Mouse (Mus musculus) embryonic fibroblast, embryonic 13.5 days (primary cell): ENCODE data around the gene Rtn1. TPM values are rescaled to one million over a fixed set of nuclear protein-coding genes. Genes with fewer than 3 reads are reported as not detected.

ENCODE experiments used
- H3K27ac ChIP-seq: 2 replicates; pipeline ENCODE4 v1.5.1; 2012; ENCODE audit warnings: low read length, control low read depth, inconsistent platforms; ENCODE audit not compliant: insufficient read depth
- H3K4me1 ChIP-seq: 2 replicates; pipeline ENCODE4 v1.6.1; 2011; ENCODE audit warnings: low read length; ENCODE audit not compliant: control insufficient read depth, insufficient read depth
- H3K4me3 ChIP-seq: 2 replicates; pipeline ENCODE4 v1.5.1; 2011; ENCODE audit warnings: mild to moderate bottlenecking, control low read depth, low read length; ENCODE audit not compliant: insufficient read depth
- CTCF ChIP-seq: IDR thresholded peaks from 2 replicates; pipeline ENCODE4 v1.5.1; 2011; ENCODE audit warnings: mild to moderate bottlenecking, control low read depth, low read length, moderate library complexity, borderline replicate concordance; ENCODE audit not compliant: insufficient read depth
- POLR2A ChIP-seq: IDR thresholded peaks from 2 replicates; pipeline ENCODE4 v1.6.1; 2011; ENCODE audit warnings: low read depth, mild to moderate bottlenecking, control low read depth, low read length, moderate library complexity
- polyA plus RNA-seq: library from polyadenylated mRNA; stranded (reverse); fragments of >200 nt; gene quantifications from 2 replicates; pipeline ENCODE4 v1.2.4, GENCODE M21; 2011; ENCODE audit warnings: low read depth; ENCODE audit not compliant: missing spikeins, insufficient read length

Rtn1 gene
- polyA plus RNA-seq, 1 experiment = 0.90 TPM

DNA sequence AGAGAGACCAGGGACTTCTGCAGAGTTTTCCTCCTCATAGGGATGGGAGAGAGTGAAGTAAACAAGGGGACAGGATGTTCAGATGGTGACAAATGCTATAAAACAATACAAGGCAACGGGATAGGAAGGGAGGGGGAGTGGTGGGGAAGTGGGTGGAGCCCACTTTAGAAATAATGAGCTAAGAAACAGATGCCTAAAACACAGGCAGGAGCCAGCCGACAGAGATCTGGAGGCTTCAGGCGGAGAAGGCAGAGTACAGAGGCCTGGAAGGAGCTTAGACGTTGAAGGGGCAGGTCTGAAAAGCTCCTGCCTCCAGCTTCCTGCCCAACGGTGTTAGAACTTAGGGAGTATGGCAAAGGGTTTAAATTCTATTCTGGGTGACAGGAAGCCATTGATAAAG, 195.3 kb downstream of the Rtn1 start:
- H3K4me3 ChIP-seq = no peak overlapping the region
- TF ChIP-seq CTCF (no peak), POLR2A (no peak)
- no peak overlapping the region for H3K27ac ChIP-seq
- H3K4me1 ChIP-seq = no peaks in the 10 kb centered on the region

DNA sequence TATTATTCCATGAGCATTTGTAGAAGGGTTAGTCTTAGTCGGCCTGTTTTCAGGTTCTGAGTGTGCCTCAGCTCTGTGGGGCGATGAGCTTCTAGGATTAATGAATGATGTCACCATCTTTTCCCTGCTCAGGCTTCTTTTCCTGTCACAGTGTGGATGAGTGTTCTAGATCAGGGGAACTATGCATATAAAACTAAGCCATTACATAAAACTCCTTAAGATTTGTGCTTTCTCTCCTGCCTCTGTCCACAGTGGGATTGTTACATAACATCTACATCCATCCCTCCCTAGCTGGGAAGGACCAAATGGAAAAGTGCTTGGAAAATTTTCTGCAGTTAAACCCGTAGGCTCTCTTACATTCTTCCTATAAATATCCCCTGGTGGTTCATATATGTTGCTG, 208.0 kb downstream of the Rtn1 start:
- H3K4me1 ChIP-seq = no peaks in the 10 kb centered on the region
- no peak overlapping the region for H3K4me3 ChIP-seq
- no peak for TF ChIP-seq POLR2A
- TF ChIP-seq CTCF = no peak
- H3K27ac ChIP-seq = no peak overlapping the region

DNA sequence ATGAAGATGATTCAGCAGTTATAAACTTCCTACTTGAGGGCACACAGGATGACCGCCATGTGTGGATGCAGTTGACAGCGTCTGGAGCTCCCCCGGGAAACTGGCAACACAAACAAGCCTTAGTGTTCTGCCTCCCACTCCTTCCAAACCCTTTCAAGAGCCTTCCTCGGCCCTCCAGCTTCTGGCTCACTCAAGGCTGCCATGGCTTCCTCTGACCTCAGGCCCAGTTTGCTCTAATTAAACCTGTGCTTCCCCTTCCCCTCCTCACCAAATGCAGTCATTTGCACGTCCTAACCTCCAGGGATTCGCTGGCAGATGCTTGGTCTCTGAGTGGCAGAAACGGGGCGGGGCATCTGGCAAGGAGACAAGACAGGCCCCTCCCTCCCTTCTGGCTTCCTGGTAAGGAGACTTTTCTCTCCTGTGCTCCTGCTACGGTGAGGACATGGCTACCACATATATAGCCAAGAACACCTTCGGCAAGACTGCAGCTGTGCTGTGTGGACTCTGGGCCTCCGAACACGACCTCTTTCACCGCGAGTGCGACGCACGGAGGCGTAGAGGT, 210.8 kb downstream of the Rtn1 start:
- no peak overlapping the region for H3K4me3 ChIP-seq
- H3K4me1 ChIP-seq = no peaks in the 10 kb centered on the region
- TF ChIP-seq CTCF (no peak), POLR2A (no peak)
- no peak overlapping the region for H3K27ac ChIP-seq

GRCm38 (mm10) chr12:72197434-72197833, 211.4 kb downstream of the Rtn1 start:
- no peaks in the 10 kb centered on the region for H3K4me1 ChIP-seq
- no peak overlapping the region for H3K4me3 ChIP-seq
- no peak overlapping the region for H3K27ac ChIP-seq
- no peak for TF ChIP-seq CTCF
- no peak for TF ChIP-seq POLR2A

DNA sequence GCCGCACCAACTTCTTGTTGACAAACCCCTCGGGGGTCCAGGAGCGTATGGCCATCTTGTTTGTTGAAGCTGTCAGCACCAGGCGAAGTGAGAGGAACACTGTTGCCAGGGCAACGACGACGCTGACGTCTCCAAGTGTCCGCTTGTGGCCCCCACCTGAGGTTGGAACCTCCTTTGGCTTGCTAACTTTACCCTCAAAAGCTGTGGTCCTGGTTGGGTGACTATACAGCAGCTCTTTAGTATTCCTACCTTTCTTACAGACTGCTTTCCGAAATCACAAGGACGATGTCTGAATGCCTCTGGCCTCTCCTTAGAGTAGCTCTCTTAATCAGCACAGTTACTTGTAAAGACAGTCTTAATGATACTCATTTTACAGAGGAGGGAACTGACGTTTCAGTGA, 223.9 kb downstream of the Rtn1 start, which contains the start of gene Ccdc175:
Ccdc175 (minus strand) TSS at position 101 of the 400 bp plus-strand sequence.
- no peaks in the 10 kb centered on the region for H3K4me1 ChIP-seq
- TF ChIP-seq CTCF (no peak), POLR2A (no peak)
- H3K4me3 ChIP-seq = no peak within 1 kb of the TSS
- no peak within 1 kb of the TSS for H3K27ac ChIP-seq

DNA sequence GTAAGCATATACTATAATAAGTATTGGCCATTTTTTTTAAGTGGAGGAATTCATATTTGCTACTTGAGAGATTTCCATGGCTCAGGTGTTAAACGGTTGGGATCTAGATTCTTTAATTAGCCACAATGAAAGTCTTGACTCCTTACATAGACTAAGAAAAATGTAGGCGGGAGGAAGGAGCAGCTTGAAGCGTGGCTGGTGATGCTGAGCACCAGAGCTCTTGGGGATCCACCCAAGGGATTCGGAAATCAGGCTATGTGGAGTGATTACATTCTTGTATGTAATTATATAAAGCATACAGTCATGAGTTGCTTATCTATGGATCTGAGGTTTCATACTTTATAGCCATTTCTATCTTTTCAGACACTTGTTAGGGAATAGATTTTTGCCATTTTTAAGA, 229.3 kb downstream of the Rtn1 start:
- Histone ChIP-seq H3K27ac (no peak overlapping the region), H3K4me3 (no peak overlapping the region), H3K4me1 (no peaks in the 10 kb centered on the region)
- TF ChIP-seq POLR2A (no peak), CTCF (no peak)

- Histone ChIP-seq H3K27ac (no peak overlapping the region), H3K4me3 (no peak overlapping the region), H3K4me1 (no peaks in the 10 kb centered on the region)
- no peak for TF ChIP-seq CTCF
- TF ChIP-seq POLR2A = no peak
These were observed 230.5 kb downstream of the Rtn1 start for GRCm38 (mm10) chr12:72178322-72178721.

Other genes with a start within 250 kb of the Rtn1 start
- not detected in 2 replicates for gene Ccdc175, start 224.0 kb downstream of the Rtn1 start, polyA plus RNA-seq
- 0.67 TPM in 1 of 2 replicates, not detected in the other for gene Lrrc9, start 32.8 kb upstream of the Rtn1 start, polyA plus RNA-seq
- 11.9 and 12.3 TPM in 2 replicates for gene Pcnx4, start 127.3 kb upstream of the Rtn1 start, polyA plus RNA-seq
- not detected in 2 replicates for gene Gm4756, start 240.6 kb upstream of the Rtn1 start, polyA plus RNA-seq